8 mouse cellular contexts compared by ENCODE assay signal in the genomic region with DNA sequence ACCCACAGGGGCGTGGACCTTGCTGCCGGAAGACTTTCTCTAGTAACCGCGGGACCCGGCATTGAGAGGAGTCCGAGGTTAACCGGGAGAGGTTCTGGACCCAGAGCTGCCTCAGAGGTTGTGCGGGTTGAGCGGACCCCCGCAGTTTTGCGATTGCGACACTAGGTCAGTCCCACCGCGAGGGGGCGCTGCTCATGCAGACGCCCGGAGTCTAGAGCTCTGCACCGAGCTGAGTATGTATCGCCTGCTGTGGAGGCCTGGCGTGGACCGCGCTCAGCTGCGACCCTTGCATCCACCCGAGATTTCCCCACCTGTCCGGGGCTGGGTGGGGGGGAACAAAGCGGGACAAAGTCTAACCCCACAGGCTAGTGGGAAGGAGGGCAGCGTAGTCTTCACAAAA. TPM values are rescaled to one million over a fixed set of nuclear protein-coding genes. Genes with fewer than 3 reads are reported as not detected.
DNase-seq lines count a peak whose midpoint lies in the region; ATAC-seq lines count a peak whose summit lies in the region.
"Had no signal": no experiment of that assay in that cellular context is flagged by ENCODE, and none has a peak within 500 bp of the region (broad histone marks: within the 10 kb centered on the region; RNA-seq: fewer than 3 reads in every experiment).

No protein-coding gene starts in this region.

- H3K27ac ChIP-seq in limb, embryonic 10.5 days = peak overlapping the region; percentile 78
- no peak overlapping the region for H3K27ac ChIP-seq in midbrain, embryonic 11.5 days (ENCODE audit: low read depth, low read length)

- peaks cover 56% of the 10 kb centered on the region for H3K27me3 ChIP-seq in limb, embryonic 10.5 days (ENCODE audit: low read depth, poor library complexity, severe bottlenecking)
- no peaks in the 10 kb centered on the region; the same call in 1 of the 2 replicates for H3K27me3 ChIP-seq in midbrain, embryonic 11.5 days (ENCODE audit: control insufficient read depth, insufficient read depth, low read length)

- H3K4me3 ChIP-seq in limb, embryonic 10.5 days = peak overlapping the region; percentile 53
- H3K4me3 ChIP-seq in midbrain, embryonic 11.5 days (ENCODE audit: low read depth, low read length) = peak overlapping the region; percentile 26
- H3K4me3 ChIP-seq: myocyte had no signal

- H3K9me3 ChIP-seq in limb, embryonic 10.5 days (replicated peaks) = no peaks in the 10 kb centered on the region
- no peaks in the 10 kb centered on the region for H3K9me3 ChIP-seq in midbrain, embryonic 11.5 days (ENCODE audit: control insufficient read depth, low read length)

- peaks cover 11% of the 10 kb centered on the region for H3K4me1 ChIP-seq in limb, embryonic 10.5 days
- no peaks in the 10 kb centered on the region for H3K4me1 ChIP-seq in midbrain, embryonic 11.5 days (ENCODE audit: control insufficient read depth, insufficient read depth, low read length)

- peak overlapping the region; percentile 49 for H3K4me2 ChIP-seq in midbrain, embryonic 11.5 days

- ATAC-seq in midbrain, embryonic 11.5 days (ENCODE audit: low FRiP score) = peak; percentile 92

- DNase-seq in adrenal gland, postnatal 10 days = peak; percentile 82
- DNase-seq in embryo, embryonic 10.5 days (ENCODE audit: low spot score) = peak; percentile 91
- peak; percentile 29 for DNase-seq in gastrocnemius, postnatal 25 days
- peak; percentile 85 for DNase-seq in induced T-regulatory cell, adult 2 months (ENCODE audit: low read depth)
- DNase-seq in limb, embryonic 10.5 days (ENCODE audit: low spot score) = peak; percentile 94
- peak; percentile 99 for DNase-seq in midbrain, embryonic 11.5 days (ENCODE audit: low spot score, missing footprints)
- peak; percentile 62 for DNase-seq in spleen, adult 12 weeks (ENCODE audit: low spot score)

- no peaks in the 10 kb centered on the region for H3K36me3 ChIP-seq in limb, embryonic 10.5 days
- H3K36me3 ChIP-seq in midbrain, embryonic 11.5 days (ENCODE audit: control insufficient read depth, insufficient read depth, low read length) = no peaks in the 10 kb centered on the region

- WGBS in limb, embryonic 10.5 days = 2% methylated on average over 27 of the region's 27 CpGs
- 2% methylated on average over 27 of the region's 27 CpGs for WGBS in midbrain, embryonic 11.5 days

- H3K9ac ChIP-seq in midbrain, embryonic 11.5 days (ENCODE audit: low read length) = peak overlapping the region; percentile 46

RNA-seq across cellular contexts. Expression of gene Ppm1j, which starts 22.4 kb away (rescaled TPM):
- 10 to 100 TPM in 1 of 2 experiments, 1 to 10 TPM in 1; 6.7 to 10.1 TPM for total RNA-seq in adrenal gland, postnatal 10 days (2021)
- 10 to 100 TPM; 34.3 to 40.8 TPM for total RNA-seq in gastrocnemius, postnatal 25 days (2021)
- 2.5 and 3.2 TPM in 2 replicates for polyA plus RNA-seq in limb, embryonic 10.5 days (2016; fragmentation: Nextera tagmentation; extraction: Ambion mirVana)
- polyA plus RNA-seq in midbrain, embryonic 11.5 days (2014; fragmentation: Nextera tagmentation; extraction: Ambion mirVana) = 0.44 and 0.97 TPM in 2 replicates

RNA-seq across cellular contexts. Expression of gene Fam19a3, which starts 23.2 kb away (rescaled TPM):
- 1 to 10 TPM in 1 of 2 experiments, under 1 TPM in 1; 0.72 to 1.2 TPM for total RNA-seq in adrenal gland, postnatal 10 days (2021)
- 1 to 10 TPM; 4.0 to 4.6 TPM for total RNA-seq in gastrocnemius, postnatal 25 days (2021)
- 0.18 and 0.20 TPM in 2 replicates for polyA plus RNA-seq in limb, embryonic 10.5 days (2016; fragmentation: Nextera tagmentation; extraction: Ambion mirVana)
- polyA plus RNA-seq in midbrain, embryonic 11.5 days (2014; fragmentation: Nextera tagmentation; extraction: Ambion mirVana) = not detected in 2 replicates
- polyA plus RNA-seq: myocyte had no signal

RNA-seq across cellular contexts. Expression of gene Rhoc, which starts 29.8 kb away (rescaled TPM):
- 100 to 1,000 TPM; 156 to 166 TPM for total RNA-seq in adrenal gland, postnatal 10 days (2021)
- 10 to 100 TPM; 44.8 to 66.5 TPM for total RNA-seq in gastrocnemius, postnatal 25 days (2021)
- 132 and 145 TPM in 2 replicates for polyA plus RNA-seq in limb, embryonic 10.5 days (2016; fragmentation: Nextera tagmentation; extraction: Ambion mirVana)
- 78.2 and 82.0 TPM in 2 replicates for polyA plus RNA-seq in midbrain, embryonic 11.5 days (2014; fragmentation: Nextera tagmentation; extraction: Ambion mirVana)

RNA-seq across cellular contexts. Expression of gene Mov10, which starts 60.0 kb away (rescaled TPM):
- total RNA-seq in adrenal gland, postnatal 10 days (2021) = 10 to 100 TPM; 29.8 to 30.0 TPM
- 1 to 10 TPM; 1.4 to 1.7 TPM for total RNA-seq in gastrocnemius, postnatal 25 days (2021)
- polyA plus RNA-seq in limb, embryonic 10.5 days (2016; fragmentation: Nextera tagmentation; extraction: Ambion mirVana) = 53.4 and 71.0 TPM in 2 replicates
- polyA plus RNA-seq in midbrain, embryonic 11.5 days (2014; fragmentation: Nextera tagmentation; extraction: Ambion mirVana) = 9.5 and 9.9 TPM in 2 replicates

Comparison
In these comparisons a context has a peak if more than half of its experiments do, and no peak if none do; other contexts are left out.
1. DNase-seq: peak in every context shown above with its lines; median percentile 99 in midbrain, embryonic 11.5 days; 94 in limb, embryonic 10.5 days; 91 in embryo, embryonic 10.5 days; 85 in induced T-regulatory cell, adult 2 months; 82 in adrenal gland, postnatal 10 days; 62 in spleen, adult 12 weeks; 29 in gastrocnemius, postnatal 25 days.